Mouse (Mus musculus) hindbrain, embryonic 15.5 days (tissue): ENCODE data around the gene Ppp3ca. TPM values are rescaled to one million over a fixed set of nuclear protein-coding genes. Genes with fewer than 3 reads are reported as not detected.
A peak's percentile ranks its signal among the peaks of the same experiment; 100 is the strongest.

Experiments used
- ATAC-seq: fragments of 200-750 bp; cut with Nextera tagmentation; 2 replicates; pipeline ENCODE4 v1.8.0; 2017; ENCODE audit warnings: low read depth, moderate number of reproducible peaks, moderate TSS enrichment; ENCODE audit not compliant: low FRiP score
- H3K27ac ChIP-seq: fragments of 300-500 bp; sonication (generic); replicated peaks from 2 replicates; pipeline ENCODE4 v1.5.1; 2015; ENCODE audit warnings: mild to moderate bottlenecking, inconsistent platforms
- H3K27me3 ChIP-seq: fragments of 300-500 bp; sonication (generic); 2 replicates; pipeline ENCODE4 v1.6.1; 2015; ENCODE audit warnings: control low read depth, inconsistent platforms
- H3K36me3 ChIP-seq: fragments of 300-500 bp; sonication (generic); 2 replicates; pipeline ENCODE4 v1.6.1; 2015; ENCODE audit warnings: control low read depth, inconsistent platforms
- H3K4me1 ChIP-seq: fragments of 300-500 bp; sonication (generic); replicated peaks from 2 replicates; pipeline ENCODE4 v1.6.1; 2015; ENCODE audit warnings: control low read depth, inconsistent platforms
- H3K4me2 ChIP-seq: fragments of 300-500 bp; sonication (generic); 2 replicates; pipeline ENCODE4 v1.6.1; 2015; ENCODE audit warnings: moderate library complexity, mild to moderate bottlenecking, inconsistent platforms
- H3K4me3 ChIP-seq: fragments of 300-500 bp; sonication (generic); 2 replicates; pipeline ENCODE4 v1.5.1; 2015; ENCODE audit warnings: mild to moderate bottlenecking, inconsistent platforms
- H3K9ac ChIP-seq: fragments of 300-500 bp; sonication (generic); 2 replicates; pipeline ENCODE4 v1.6.1; 2015; ENCODE audit warnings: inconsistent platforms
- H3K9me3 ChIP-seq: fragments of 300-500 bp; sonication (generic); 2 replicates; pipeline ENCODE4 v1.6.1; 2016; ENCODE audit warnings: control low read depth, inconsistent platforms
- WGBS: fragments of 180-500 bp; shearing (Covaris S2); methylation state at CpG from one replicate; pipeline ENCODE4 v1.1.7; 2015; 5-methylcytosine and 5-hydroxymethylcytosine counted together
- polyA plus RNA-seq: library from polyadenylated mRNA; unstranded; fragments of >200 nt; fragmentation: Nextera tagmentation; extraction: Ambion mirVana; gene quantifications from 2 replicates; pipeline ENCODE4 v1.2.1, GENCODE M21; 2015

Gene Ppp3ca
- polyA plus RNA-seq, 1 experiment from 2014 or later: 180 TPM

DNA sequence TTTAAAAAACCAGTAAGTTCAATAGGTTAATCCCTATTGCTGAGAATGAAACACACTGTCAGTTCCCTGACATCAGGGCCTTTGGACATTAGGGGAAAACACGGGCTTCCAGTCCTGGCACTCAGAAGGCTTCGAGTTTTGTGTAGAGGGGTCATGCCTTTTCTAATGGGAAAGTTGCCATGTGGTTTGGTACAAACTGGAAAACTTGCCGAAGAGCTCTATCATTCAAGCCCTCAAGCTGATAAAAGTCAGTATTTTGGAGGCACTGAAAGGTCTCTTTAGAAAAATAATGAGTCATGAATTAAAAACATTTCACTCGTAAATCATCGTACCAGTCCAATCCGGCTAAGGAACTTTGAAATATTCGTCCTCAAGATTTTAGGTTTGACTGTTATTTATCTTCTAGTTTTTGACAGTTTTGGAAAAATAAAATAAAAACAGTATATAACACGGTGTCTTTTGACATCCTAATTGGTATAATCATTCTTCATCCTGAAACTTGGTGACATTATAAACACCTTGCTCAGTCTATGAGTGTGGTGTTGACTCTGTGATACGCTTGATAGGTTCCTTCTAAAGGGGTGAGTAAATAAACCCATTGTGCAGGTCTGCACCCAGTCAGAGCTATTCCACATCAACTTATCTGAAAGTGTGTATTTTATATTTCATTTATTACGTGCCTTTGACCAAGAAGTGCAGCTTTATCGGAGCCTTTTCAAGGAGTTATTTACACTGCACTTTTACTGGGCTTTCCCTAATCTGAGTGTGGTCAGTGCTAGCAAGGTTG lies 192.3 kb downstream of the Ppp3ca start:
- no peak for ATAC-seq
- no peak overlapping the region for H3K4me2 ChIP-seq
- H3K27me3 ChIP-seq: no peaks in the 10 kb centered on the region
- H3K9me3 ChIP-seq: no peaks in the 10 kb centered on the region
- no peak overlapping the region for H3K9ac ChIP-seq
- H3K36me3 ChIP-seq: no peaks in the 10 kb centered on the region
- no peak overlapping the region for H3K27ac ChIP-seq
- H3K4me3 ChIP-seq: no peak overlapping the region
- 81% methylated on average over 11 of the region's 11 CpGs for WGBS
- H3K4me1 ChIP-seq: 0 out of 2 replicates have a peak, but pooled peaks cover 7% of the 10 kb centered on the region

DNA sequence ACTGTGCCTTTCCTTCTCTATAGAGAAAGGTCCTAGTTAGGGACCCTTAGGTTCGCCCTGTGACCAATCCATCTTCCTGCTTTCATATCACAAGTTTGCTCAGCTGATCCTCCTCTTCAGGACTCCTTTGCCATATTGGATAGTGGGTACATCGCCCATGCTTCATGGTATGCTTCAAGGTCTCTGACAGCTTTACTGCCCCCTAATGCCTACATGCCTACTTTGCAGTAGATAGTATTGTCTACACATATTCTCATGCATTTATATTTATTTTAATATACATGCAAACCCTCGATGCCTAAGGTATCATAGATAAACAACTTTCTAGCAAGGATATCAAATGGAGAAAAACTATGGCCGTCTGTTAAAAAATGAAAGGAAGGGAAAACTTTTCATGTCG lies 193.2 kb downstream of the Ppp3ca start:
- Histone ChIP-seq H3K4me3 (no peak overlapping the region), H3K4me1 (0 out of 2 replicates have a peak, but pooled peaks cover 7% of the 10 kb centered on the region), H3K36me3 (no peaks in the 10 kb centered on the region), H3K9ac (no peak overlapping the region), H3K9me3 (no peaks in the 10 kb centered on the region), H3K4me2 (no peak overlapping the region), H3K27me3 (no peaks in the 10 kb centered on the region), H3K27ac (no peak overlapping the region)
- WGBS: 90% methylated on average over 5 of the region's 5 CpGs
- ATAC-seq: no peak

DNA sequence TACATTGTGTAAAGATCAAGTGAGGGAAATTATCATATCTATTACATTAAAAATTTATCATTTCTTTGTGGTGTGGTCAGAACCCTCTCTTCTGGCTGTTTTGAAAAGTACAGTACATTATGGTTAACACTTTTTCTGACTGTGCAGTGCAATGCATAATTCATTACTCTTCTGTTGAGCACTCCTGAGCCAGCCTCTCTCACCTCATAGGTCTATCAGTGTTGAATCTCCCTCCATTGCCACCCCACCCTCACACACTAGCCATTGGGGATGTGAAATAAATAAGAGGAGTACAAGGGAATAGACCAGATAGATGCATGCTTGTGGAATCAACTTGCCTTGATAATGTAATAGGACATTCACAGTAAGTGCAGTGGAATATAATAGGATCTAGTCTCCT lies 194.4 kb downstream of the Ppp3ca start:
- no peak overlapping the region for H3K4me2 ChIP-seq
- H3K27ac ChIP-seq: no peak overlapping the region
- no peak overlapping the region for H3K4me3 ChIP-seq
- H3K9me3 ChIP-seq: no peaks in the 10 kb centered on the region
- H3K4me1 ChIP-seq: 0 out of 2 replicates have a peak, but pooled peaks cover 7% of the 10 kb centered on the region
- no peaks in the 10 kb centered on the region for H3K36me3 ChIP-seq
- no peaks in the 10 kb centered on the region for H3K27me3 ChIP-seq
- 0 out of 2 replicates have a peak, but pooled peaks have one; percentile 31 for ATAC-seq
- H3K9ac ChIP-seq: no peak overlapping the region

DNA sequence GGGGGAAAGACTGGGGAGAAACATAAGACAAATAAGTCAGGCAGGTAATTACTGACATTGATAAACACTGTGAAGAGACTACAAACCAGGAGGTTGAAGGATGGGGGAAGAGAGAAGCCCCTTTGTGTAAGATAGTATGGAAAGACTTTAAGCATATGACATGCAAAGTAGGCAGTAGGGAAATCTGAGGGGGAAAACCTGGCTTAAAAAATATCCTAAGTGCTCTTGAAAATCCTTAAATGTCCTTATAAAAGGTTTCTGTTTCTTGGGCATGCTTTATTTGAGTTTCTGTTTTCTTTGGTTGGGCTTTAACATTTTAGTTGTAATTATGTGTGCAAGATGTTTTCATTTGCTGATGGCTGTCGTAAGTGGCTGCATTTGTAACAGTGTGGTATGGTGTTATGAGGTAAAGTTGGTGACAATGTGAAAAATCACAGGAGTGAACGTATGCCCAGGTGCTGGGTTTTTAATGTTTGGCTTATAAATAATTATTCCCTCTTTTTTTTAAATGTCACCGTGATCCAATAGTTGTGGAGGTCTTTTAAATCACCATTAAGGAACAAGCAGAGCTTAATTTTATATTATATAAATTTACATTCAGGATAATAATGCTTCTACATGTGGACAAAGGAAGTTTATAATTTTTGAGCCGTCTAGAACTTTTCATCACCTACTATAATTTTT lies 195.4 kb downstream of the Ppp3ca start:
- 85% methylated on average over 4 of the region's 4 CpGs for WGBS
- H3K4me1 ChIP-seq: 0 out of 2 replicates have a peak, but pooled peaks cover 7% of the 10 kb centered on the region
- H3K36me3 ChIP-seq: no peaks in the 10 kb centered on the region
- no peak overlapping the region for H3K9ac ChIP-seq
- no peak for ATAC-seq
- H3K4me2 ChIP-seq: no peak overlapping the region
- H3K4me3 ChIP-seq: no peak overlapping the region
- H3K27ac ChIP-seq: no peak overlapping the region
- H3K9me3 ChIP-seq: no peaks in the 10 kb centered on the region
- no peaks in the 10 kb centered on the region for H3K27me3 ChIP-seq

DNA sequence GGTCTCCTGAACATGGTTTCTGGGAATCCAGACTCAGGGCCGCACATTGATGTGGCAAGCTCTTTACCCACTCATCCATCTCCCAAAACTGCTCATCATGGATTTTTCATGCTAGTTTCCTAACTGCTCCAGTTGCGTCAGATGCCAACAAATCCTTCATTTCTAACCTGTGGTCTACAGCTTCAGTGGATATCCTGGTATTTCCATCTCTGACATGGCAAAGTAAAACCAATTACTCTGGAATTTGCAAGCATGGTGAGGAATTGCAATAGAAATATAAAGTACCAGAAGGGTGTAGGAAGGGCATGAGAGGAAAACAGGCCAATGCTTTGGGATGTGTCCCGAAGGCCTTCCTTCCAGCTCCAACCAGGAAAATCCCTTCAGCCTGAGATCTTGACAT lies 196.2 kb downstream of the Ppp3ca start:
- ATAC-seq: no peak
- H3K4me3 ChIP-seq: no peak overlapping the region
- H3K9me3 ChIP-seq: no peaks in the 10 kb centered on the region

DNA sequence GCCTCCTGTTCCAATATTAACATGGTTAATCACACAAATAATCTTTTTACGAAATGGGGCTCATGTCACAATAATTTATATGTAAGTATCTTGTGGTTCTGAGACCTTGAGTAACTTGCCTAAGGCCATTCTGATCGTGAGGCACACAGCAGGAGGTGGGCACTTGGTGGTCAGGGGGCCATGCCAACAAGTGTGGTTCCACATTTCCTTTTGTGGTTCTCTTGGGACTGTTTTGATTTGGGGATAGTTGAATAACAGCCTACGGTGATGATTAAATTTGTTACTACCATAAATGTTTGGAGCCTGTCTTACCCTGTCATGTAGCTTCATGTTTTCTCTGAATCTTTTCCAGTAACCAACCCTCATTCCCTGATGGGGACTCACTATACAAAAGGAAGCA lies 196.6 kb downstream of the Ppp3ca start:
- Histone ChIP-seq H3K4me2 (no peak overlapping the region), H3K4me3 (no peak overlapping the region), H3K4me1 (peaks cover 15% of the 10 kb centered on the region), H3K9me3 (no peaks in the 10 kb centered on the region), H3K27me3 (no peaks in the 10 kb centered on the region), H3K27ac (no peak overlapping the region), H3K9ac (no peak overlapping the region), H3K36me3 (no peaks in the 10 kb centered on the region)
- no peak for ATAC-seq
- WGBS: 75% methylated on average over 3 of the region's 3 CpGs

More for the DNA sequence above, 196.2 kb downstream of the Ppp3ca start:
- no peaks in the 10 kb centered on the region for H3K27me3 ChIP-seq
- peaks cover 10% of the 10 kb centered on the region for H3K4me1 ChIP-seq
- H3K9ac ChIP-seq: no peak overlapping the region
- 95% methylated on average over 3 of the region's 3 CpGs for WGBS
- H3K36me3 ChIP-seq: no peaks in the 10 kb centered on the region
- no peak overlapping the region for H3K27ac ChIP-seq
- H3K4me2 ChIP-seq: no peak overlapping the region

DNA sequence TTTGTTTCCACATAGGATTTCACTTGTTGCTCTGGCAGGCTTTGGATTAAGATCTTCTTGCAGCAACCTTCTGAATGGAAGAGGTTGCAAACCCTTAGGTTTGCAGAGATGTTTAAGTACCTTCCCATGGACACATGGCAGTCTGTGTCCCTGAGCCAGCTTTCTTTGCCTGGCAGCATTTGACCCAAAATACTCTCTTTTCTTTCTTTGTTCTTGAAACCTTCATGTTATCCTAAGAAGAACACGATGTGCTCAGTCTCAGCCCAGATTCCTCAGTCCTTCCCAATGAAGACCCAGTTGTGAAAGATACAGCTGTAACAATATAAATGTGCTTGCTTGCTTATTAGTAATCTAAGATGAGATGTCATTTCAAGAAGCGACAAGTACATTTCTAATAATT lies 197.4 kb downstream of the Ppp3ca start:
- Histone ChIP-seq H3K36me3 (no peaks in the 10 kb centered on the region), H3K9ac (no peak overlapping the region), H3K27ac (no peak overlapping the region), H3K4me3 (no peak overlapping the region), H3K9me3 (no peaks in the 10 kb centered on the region), H3K27me3 (no peaks in the 10 kb centered on the region), H3K4me1 (peaks cover 23% of the 10 kb centered on the region), H3K4me2 (no peak overlapping the region)
- no peak for ATAC-seq
- 96% methylated on average over 2 of the region's 2 CpGs for WGBS

DNA sequence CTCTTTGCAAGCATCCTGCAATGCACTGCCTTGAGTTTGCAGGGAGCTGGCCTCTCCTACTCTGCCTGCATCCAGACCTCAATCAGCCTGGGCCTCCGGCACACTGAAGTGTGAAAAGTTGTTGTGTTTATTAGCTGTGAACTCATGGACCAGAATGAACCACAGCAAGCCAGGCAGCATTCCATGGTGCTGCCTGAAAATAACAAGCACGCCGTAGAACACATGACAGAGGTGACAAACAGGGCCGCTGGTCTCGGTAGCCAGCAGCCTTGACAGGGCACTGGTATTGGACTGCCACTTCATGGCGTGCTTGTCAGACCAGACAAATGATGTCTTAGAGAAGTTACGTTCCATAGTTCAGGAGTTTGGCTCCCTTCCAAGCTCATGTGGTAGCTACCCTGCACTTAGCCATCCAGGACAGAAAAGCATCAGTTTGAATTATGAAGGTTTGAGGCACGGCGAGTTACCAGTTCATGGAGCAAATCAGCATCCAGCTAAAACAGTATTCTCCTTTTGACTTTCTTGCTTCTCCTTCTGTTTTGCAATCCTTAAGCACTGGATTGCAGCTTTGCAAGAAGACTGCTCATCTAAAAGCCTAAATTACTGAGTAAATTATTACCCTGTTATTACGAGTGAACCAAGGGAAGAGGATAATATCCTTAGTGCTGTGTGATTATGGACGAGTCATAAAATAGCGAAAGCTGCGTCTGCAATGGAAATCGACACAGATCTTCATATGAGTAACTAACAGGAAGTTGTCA lies 202.0 kb downstream of the Ppp3ca start:
- no peak overlapping the region for H3K4me3 ChIP-seq
- H3K9me3 ChIP-seq: no peaks in the 10 kb centered on the region
- no peak overlapping the region for H3K9ac ChIP-seq
- ATAC-seq: peak; percentile 52
- WGBS: 51% methylated on average over 14 of the region's 14 CpGs
- peaks cover 36% of the 10 kb centered on the region for H3K4me1 ChIP-seq
- no peak overlapping the region for H3K4me2 ChIP-seq
- no peaks in the 10 kb centered on the region for H3K27me3 ChIP-seq
- H3K36me3 ChIP-seq: no peaks in the 10 kb centered on the region
- peak overlapping the region; percentile 27; the same call in 1 of the 2 replicates for H3K27ac ChIP-seq

DNA sequence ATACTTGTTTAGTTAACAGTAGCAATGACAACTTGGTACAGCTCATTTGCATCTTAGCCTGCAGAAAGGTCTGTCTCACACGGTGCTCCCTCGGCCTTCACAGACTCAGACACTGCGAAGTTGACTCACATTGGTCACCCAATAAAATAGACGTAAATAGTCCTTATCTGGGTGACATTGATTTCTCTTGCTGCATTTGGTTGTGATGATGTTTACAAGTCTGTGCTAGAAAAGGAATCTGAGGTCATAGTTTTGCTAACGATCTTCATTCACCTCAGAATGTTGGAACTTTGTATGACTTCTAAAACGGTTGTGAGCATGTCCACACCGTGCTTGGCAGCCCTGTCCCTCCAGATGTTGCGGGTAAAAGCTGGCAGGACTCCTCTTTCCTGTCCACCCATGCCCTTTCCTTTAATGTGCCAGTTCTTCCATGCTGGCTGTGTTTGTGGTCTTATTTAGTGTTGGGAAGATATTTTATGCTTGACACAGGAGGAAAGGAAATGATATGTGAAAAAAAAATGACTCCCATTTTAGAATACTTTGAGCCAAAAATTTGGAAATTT lies 202.7 kb downstream of the Ppp3ca start:
- no peaks in the 10 kb centered on the region for H3K9me3 ChIP-seq
- no peak overlapping the region for H3K4me2 ChIP-seq
- no peaks in the 10 kb centered on the region for H3K27me3 ChIP-seq
- 79% methylated on average over 8 of the region's 8 CpGs for WGBS
- no peak for ATAC-seq
- no peak overlapping the region for H3K4me3 ChIP-seq
- H3K27ac ChIP-seq: no peak overlapping the region
- no peaks in the 10 kb centered on the region for H3K36me3 ChIP-seq
- H3K9ac ChIP-seq: no peak overlapping the region
- peaks cover 36% of the 10 kb centered on the region for H3K4me1 ChIP-seq

DNA sequence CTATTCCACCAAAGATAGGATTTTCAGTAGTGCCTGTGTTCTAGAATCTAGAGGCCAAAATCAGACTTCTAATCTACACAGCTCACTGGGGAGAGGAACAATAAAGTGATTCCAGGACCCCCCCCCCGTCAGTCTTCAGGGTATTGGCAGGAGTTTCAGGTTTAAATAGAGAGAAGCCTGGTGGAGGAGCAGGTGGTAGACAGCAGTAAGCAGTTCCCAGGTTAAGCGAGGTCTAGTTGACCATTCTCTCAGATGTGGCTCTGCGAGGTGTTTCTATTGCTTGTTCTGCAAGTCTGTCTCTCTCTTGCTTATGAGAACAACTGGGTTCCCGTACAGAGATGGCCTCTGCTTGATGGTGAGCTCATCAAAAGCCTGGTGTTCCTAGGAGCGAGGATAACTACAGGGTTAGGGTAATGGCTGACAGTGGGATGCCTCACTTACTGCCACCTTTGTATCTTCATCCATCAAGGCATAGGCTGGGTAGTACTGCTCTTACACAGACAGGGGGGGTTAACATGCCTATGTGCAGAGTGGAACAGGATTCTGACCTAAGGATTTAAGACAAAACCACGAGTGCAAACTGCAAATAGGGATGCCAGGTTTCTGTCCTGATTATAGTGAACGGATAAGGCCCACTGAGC lies 204.0 kb downstream of the Ppp3ca start:
- 77% methylated on average over 7 of the region's 7 CpGs for WGBS
- Histone ChIP-seq H3K9me3 (no peaks in the 10 kb centered on the region), H3K4me1 (peaks cover 36% of the 10 kb centered on the region), H3K36me3 (no peaks in the 10 kb centered on the region), H3K4me3 (no peak overlapping the region), H3K27ac (no peak overlapping the region), H3K4me2 (no peak overlapping the region), H3K27me3 (no peaks in the 10 kb centered on the region), H3K9ac (no peak overlapping the region)
- ATAC-seq: peak; percentile 57; the same call in 1 of the 2 replicates

DNA sequence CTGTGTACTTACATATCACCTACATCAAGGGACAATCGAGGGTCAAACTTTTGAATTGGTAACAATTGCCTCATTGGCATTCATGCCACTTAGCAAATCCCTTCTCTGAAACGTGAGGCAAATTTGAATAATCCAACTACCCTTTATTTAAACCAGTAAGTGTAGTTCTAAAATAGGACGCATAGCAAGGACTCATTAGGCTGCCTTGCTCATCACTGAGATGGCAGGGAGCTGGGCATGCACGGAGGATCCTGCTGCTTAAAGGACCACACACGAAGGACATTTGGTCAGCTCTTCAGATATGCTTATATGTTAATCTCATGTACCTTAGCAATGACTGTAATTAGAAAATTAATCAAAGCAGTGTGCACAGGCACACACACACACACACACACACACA lies 204.6 kb downstream of the Ppp3ca start:
- Histone ChIP-seq H3K27me3 (no peaks in the 10 kb centered on the region), H3K4me2 (no peak overlapping the region), H3K36me3 (no peaks in the 10 kb centered on the region), H3K4me1 (peaks cover 36% of the 10 kb centered on the region), H3K27ac (no peak overlapping the region), H3K9me3 (no peaks in the 10 kb centered on the region), H3K4me3 (no peak overlapping the region), H3K9ac (no peak overlapping the region)
- ATAC-seq: no peak
- 32% methylated on average over 5 of the region's 5 CpGs for WGBS
